Mouse (Mus musculus): ENCODE results near the gene Dusp6. TPM values are rescaled to one million over a fixed set of nuclear protein-coding genes. Genes with fewer than 3 reads are reported as not detected.

The Dusp6 gene
- polyA plus RNA-seq, 1 experiment from 2014 or later: 123 TPM

DNA sequence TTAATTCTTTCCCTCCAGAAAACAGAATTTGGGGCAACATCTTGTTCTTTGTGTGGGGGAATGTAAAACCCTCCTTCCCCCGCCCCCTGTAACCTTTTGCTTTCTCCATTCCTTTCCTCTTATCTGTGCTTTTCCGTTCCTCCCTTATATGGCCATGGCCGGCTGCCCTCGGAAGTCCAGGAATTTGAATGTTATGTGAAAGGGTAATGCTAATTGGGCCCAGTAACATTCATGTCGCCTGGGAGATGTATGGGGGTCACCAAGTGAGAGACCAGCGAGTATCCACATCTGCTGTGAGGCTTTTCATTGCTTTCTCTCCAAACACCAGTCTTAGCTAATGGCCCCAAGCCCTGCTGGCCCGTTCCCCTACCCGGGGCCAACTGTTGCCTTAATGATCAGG is 22.7 kb downstream of the Dusp6 start:
- DNase-seq (ENCODE audit: low spot score): no peak
- Histone ChIP-seq H3K4me2 (ENCODE audit: low read depth, low read length) (no peak overlapping the region), H3K9ac (replicated peaks; ENCODE audit: low read length) (no peak overlapping the region), H3K4me3 (ENCODE audit: low read depth, low read length) (no peak overlapping the region), H3K4me1 (ENCODE audit: control insufficient read depth, insufficient read depth, low read length) (no peaks in the 10 kb centered on the region), H3K36me3 (replicated peaks; ENCODE audit: control insufficient read depth, insufficient read depth, low read depth, low read length) (no peaks in the 10 kb centered on the region), H3K27me3 (ENCODE audit: control insufficient read depth, insufficient read depth, low read length) (no peaks in the 10 kb centered on the region), H3K27ac (replicated peaks; ENCODE audit: low read depth, low read length) (no peak overlapping the region), H3K9me3 (replicated peaks; ENCODE audit: control insufficient read depth, low read length) (no peaks in the 10 kb centered on the region)
- 13% methylated on average over 8 of the region's 8 CpGs for WGBS
- ATAC-seq (replicated peaks; ENCODE audit: insufficient number of reproducible peaks, low FRiP score, low TSS enrichment, low read depth): no peak

DNA sequence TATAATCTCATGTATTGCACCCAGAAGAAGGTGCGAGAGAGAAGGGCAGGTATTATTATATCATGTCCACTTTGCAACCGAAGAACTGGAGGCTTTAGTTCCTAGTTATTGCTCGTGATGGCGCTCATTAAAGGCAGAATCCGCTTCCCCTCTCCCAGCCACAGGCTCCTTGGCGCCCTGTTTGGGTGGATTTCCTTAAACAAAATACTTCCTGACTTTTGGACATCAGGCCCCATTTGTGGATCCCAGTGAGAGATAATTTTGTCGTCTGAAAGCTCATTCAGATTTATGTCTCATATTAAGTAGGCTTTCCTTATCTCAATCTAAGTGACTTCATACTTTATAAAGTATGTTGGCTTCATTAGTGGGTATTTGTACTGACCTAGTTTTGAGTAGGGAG is 23.2 kb downstream of the Dusp6 start:
- ATAC-seq (replicated peaks; ENCODE audit: insufficient number of reproducible peaks, low FRiP score, low TSS enrichment, low read depth) (no peak), DNase-seq (ENCODE audit: low spot score) (no peak)
- Histone ChIP-seq H3K9me3 (replicated peaks; ENCODE audit: control insufficient read depth, low read length) (no peaks in the 10 kb centered on the region), H3K27ac (replicated peaks; ENCODE audit: low read depth, low read length) (no peak overlapping the region), H3K4me3 (ENCODE audit: low read depth, low read length) (no peak overlapping the region), H3K9ac (replicated peaks; ENCODE audit: low read length) (no peak overlapping the region), H3K36me3 (replicated peaks; ENCODE audit: control insufficient read depth, insufficient read depth, low read depth, low read length) (no peaks in the 10 kb centered on the region), H3K4me1 (ENCODE audit: control insufficient read depth, insufficient read depth, low read length) (no peaks in the 10 kb centered on the region), H3K4me2 (ENCODE audit: low read depth, low read length) (no peak overlapping the region), H3K27me3 (ENCODE audit: control insufficient read depth, insufficient read depth, low read length) (no peaks in the 10 kb centered on the region)
- WGBS: 44% methylated on average over 7 of the region's 7 CpGs

DNA sequence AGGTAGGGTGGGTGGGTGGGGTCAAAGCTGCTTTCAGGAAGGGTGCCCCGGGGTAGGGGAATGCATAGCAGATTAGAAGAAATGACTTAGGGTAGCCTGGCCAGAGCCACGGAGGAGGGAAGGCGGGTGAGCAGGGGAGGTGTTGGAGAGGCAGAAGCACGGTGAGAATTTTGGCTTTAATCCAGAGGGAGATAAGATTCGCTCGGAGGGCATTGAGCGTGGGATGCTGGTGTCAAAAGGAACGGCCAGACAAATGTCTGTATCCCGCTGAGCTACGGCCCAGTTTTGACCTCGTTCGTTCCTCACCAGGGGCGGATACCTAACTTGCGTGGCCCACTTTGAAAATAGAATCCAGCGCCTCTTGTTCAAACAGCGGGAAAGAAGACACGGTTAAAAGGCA is 23.8 kb downstream of the Dusp6 start:
- Histone ChIP-seq H3K27ac (replicated peaks; ENCODE audit: low read depth, low read length) (no peak overlapping the region), H3K4me1 (ENCODE audit: control insufficient read depth, insufficient read depth, low read length) (no peaks in the 10 kb centered on the region), H3K9me3 (replicated peaks; ENCODE audit: control insufficient read depth, low read length) (no peaks in the 10 kb centered on the region), H3K4me2 (ENCODE audit: low read depth, low read length) (0 out of 2 replicates have a peak overlapping the region, but pooled peaks have one; percentile 8), H3K36me3 (replicated peaks; ENCODE audit: control insufficient read depth, insufficient read depth, low read depth, low read length) (no peaks in the 10 kb centered on the region), H3K27me3 (ENCODE audit: control insufficient read depth, insufficient read depth, low read length) (no peaks in the 10 kb centered on the region), H3K4me3 (ENCODE audit: low read depth, low read length) (no peak overlapping the region), H3K9ac (replicated peaks; ENCODE audit: low read length) (no peak overlapping the region)
- no peak for ATAC-seq (replicated peaks; ENCODE audit: insufficient number of reproducible peaks, low FRiP score, low TSS enrichment, low read depth)
- WGBS: 11% methylated on average over 17 of the region's 17 CpGs
- DNase-seq (ENCODE audit: low spot score): no peak

DNA sequence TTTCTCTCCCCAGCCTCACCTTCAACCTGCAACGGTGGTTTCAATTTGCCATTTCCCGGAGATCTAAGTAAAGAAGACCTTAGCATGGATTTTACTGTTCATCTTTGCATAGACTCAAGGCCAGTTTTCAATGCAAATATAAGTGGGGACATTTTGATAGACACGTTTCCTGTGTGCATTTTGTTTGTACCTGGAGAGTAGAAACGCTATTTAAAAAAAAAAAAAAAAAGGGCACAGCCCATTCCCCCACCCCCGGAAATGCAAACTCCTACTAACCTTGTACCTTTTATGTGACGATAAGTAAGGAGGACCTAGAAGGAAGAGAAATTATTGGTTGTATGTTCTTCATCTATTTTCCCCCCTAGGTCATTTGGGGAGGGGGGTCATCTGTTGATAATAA is 24.2 kb downstream of the Dusp6 start:
- H3K4me2 ChIP-seq (ENCODE audit: low read depth, low read length): no peak overlapping the region
- H3K36me3 ChIP-seq (replicated peaks; ENCODE audit: control insufficient read depth, insufficient read depth, low read depth, low read length): no peaks in the 10 kb centered on the region
- no peak for DNase-seq (ENCODE audit: low spot score)
- no peak overlapping the region for H3K4me3 ChIP-seq (ENCODE audit: low read depth, low read length)
- no peak overlapping the region for H3K9ac ChIP-seq (replicated peaks; ENCODE audit: low read length)
- WGBS: 33% methylated on average over 6 of the region's 6 CpGs
- ATAC-seq (replicated peaks; ENCODE audit: insufficient number of reproducible peaks, low FRiP score, low TSS enrichment, low read depth): no peak
- H3K9me3 ChIP-seq (replicated peaks; ENCODE audit: control insufficient read depth, low read length): no peaks in the 10 kb centered on the region
- no peaks in the 10 kb centered on the region for H3K4me1 ChIP-seq (ENCODE audit: control insufficient read depth, insufficient read depth, low read length)
- H3K27me3 ChIP-seq (ENCODE audit: control insufficient read depth, insufficient read depth, low read length): no peaks in the 10 kb centered on the region
- H3K27ac ChIP-seq (replicated peaks; ENCODE audit: low read depth, low read length): no peak overlapping the region

DNA sequence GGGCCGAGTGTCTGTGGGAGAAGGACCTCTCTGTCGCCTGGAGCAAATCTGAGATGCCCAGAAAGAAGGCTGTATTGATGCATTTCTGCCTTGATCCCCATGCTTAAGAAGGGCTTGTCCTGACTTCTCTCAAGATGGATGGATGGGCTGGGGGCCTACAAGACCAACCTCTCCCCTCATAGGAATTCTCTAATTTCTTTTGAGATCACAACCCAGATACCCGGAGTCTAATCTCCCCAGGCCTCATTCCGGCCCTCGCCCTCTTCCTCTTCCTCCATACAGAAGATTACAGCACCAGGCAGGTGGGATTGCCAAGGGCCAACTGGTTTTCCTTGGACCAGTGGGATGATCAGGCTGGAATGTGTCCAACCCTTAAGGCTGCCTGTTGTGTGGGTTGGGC is 26.1 kb downstream of the Dusp6 start:
- DNase-seq (ENCODE audit: low spot score) (no peak), ATAC-seq (replicated peaks; ENCODE audit: insufficient number of reproducible peaks, low FRiP score, low TSS enrichment, low read depth) (no peak)
- H3K9me3 ChIP-seq (replicated peaks; ENCODE audit: control insufficient read depth, low read length): no peaks in the 10 kb centered on the region
- WGBS: 59% methylated on average over 5 of the region's 5 CpGs
- no peak overlapping the region for H3K9ac ChIP-seq (replicated peaks; ENCODE audit: low read length)
- H3K27ac ChIP-seq (replicated peaks; ENCODE audit: low read depth, low read length): no peak overlapping the region
- no peaks in the 10 kb centered on the region for H3K4me1 ChIP-seq (ENCODE audit: control insufficient read depth, insufficient read depth, low read length)
- H3K36me3 ChIP-seq (replicated peaks; ENCODE audit: control insufficient read depth, insufficient read depth, low read depth, low read length): no peaks in the 10 kb centered on the region
- H3K27me3 ChIP-seq (ENCODE audit: control insufficient read depth, insufficient read depth, low read length): no peaks in the 10 kb centered on the region
- no peak overlapping the region for H3K4me2 ChIP-seq (ENCODE audit: low read depth, low read length)
- no peak overlapping the region for H3K4me3 ChIP-seq (ENCODE audit: low read depth, low read length)

DNA sequence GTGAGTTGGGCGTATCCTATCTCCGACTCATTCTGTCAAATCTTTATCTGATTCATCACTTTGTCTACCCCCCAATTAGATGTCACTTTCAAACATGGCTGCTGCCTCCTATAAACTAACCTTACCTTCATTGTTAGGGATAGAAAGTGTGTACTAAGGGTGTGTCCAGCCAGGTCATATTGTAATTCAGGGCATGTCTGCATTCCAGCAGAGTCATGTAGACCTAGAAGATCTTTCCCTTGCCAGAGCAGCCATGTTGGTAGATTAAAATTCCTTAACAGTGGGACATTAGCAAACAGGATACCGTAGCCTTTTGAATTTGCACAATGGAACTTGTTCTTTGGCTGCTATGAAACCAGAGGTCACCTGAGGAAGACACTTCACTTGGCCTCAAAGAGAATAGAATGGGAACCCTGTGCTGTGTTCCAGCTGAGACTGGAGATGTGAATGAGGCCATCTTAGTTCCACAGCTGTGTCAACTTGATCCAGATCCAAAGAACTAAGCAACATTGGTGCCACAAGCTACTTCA is 30.1 kb downstream of the Dusp6 start:
- no peak for ATAC-seq (replicated peaks; ENCODE audit: insufficient number of reproducible peaks, low FRiP score, low TSS enrichment, low read depth)
- no peak overlapping the region for H3K4me3 ChIP-seq (ENCODE audit: low read depth, low read length)
- no peaks in the 10 kb centered on the region for H3K27me3 ChIP-seq (ENCODE audit: control insufficient read depth, insufficient read depth, low read length)
- H3K9ac ChIP-seq (replicated peaks; ENCODE audit: low read length): no peak overlapping the region
- no peaks in the 10 kb centered on the region for H3K4me1 ChIP-seq (ENCODE audit: control insufficient read depth, insufficient read depth, low read length)
- no peak overlapping the region for H3K4me2 ChIP-seq (ENCODE audit: low read depth, low read length)
- H3K9me3 ChIP-seq (replicated peaks; ENCODE audit: control insufficient read depth, low read length): no peaks in the 10 kb centered on the region
- DNase-seq (ENCODE audit: low spot score): no peak
- WGBS: 93% methylated on average over 3 of the region's 3 CpGs
- no peak overlapping the region for H3K27ac ChIP-seq (replicated peaks; ENCODE audit: low read depth, low read length)
- no peaks in the 10 kb centered on the region for H3K36me3 ChIP-seq (replicated peaks; ENCODE audit: control insufficient read depth, insufficient read depth, low read depth, low read length)

DNA sequence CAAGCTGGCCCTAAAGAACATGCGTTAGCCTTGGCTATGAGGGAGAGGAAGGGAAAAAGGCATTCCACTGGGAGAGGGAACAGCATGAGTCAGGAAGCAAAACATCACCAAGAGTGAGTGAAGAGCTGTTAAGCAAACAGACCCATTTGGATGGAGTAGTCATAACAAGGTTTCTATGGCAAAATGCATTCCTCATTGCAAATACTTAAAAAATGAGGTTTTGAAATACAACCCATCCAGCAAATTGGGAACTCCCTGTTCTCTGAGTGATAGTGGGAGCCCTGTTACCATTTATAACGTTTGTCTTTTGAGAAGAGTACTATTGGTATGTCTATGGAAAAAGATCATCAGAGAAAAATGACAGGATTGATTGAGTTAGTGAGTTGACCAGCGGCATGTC is 34.7 kb downstream of the Dusp6 start:
- Histone ChIP-seq H3K27me3 (ENCODE audit: control insufficient read depth, insufficient read depth, low read length) (no peaks in the 10 kb centered on the region), H3K9ac (replicated peaks; ENCODE audit: low read length) (no peak overlapping the region), H3K36me3 (replicated peaks; ENCODE audit: control insufficient read depth, insufficient read depth, low read depth, low read length) (no peaks in the 10 kb centered on the region), H3K4me1 (ENCODE audit: control insufficient read depth, insufficient read depth, low read length) (no peaks in the 10 kb centered on the region), H3K4me2 (ENCODE audit: low read depth, low read length) (no peak overlapping the region), H3K9me3 (replicated peaks; ENCODE audit: control insufficient read depth, low read length) (no peaks in the 10 kb centered on the region), H3K4me3 (ENCODE audit: low read depth, low read length) (no peak overlapping the region), H3K27ac (replicated peaks; ENCODE audit: low read depth, low read length) (no peak overlapping the region)
- DNase-seq (ENCODE audit: low spot score) (no peak), ATAC-seq (replicated peaks; ENCODE audit: insufficient number of reproducible peaks, low FRiP score, low TSS enrichment, low read depth) (no peak)
- 68% methylated on average over 3 of the region's 3 CpGs for WGBS

DNA sequence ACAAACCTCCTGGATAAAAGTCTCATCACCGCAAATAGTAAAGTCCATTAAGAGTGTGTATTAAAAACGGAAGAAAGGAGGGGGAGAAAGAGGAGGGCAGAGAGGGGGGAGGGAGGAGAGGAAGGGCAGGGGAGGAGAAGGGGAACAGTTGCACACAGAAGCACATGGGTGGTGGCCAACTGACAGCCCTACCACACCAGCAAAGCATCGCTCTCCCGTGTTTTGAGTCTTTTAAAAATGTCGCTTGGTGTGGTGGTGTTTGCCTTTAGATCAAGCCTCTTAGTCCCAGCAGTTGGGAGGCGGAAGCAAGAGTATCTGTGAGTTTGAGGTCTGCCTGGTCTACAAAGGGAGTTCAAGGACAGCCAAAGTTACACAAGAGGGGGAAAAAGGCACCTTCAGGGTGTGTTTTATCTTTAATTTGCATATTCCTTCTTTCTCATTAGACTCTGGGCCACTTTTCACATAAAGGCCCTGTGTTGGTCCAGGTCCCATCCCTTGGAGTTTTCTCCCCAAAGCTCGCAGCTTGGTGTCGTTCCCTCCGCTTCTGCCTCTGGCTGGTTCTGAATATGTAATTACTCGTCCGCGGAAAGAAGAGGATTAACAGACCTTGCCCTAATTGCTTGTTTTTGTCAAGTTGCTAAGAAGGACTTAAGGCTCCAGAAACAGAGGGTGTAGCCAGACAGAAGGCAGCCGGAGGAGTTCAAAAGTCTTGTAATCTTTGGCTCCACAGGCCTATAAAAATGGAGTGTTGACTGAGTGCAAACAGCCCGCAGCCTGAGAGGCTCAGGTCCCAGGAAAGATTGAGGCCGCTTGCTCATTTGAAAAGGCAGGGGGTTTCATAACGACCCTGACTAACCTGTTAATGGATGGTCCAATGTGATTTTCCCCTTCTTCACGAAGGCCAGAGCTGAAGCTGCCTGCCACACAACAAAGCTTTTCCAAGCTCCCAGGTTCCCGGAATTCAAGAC is 35.6 kb downstream of the Dusp6 start:
- Histone ChIP-seq H3K27me3 (ENCODE audit: control insufficient read depth, insufficient read depth, low read length) (no peaks in the 10 kb centered on the region), H3K36me3 (replicated peaks; ENCODE audit: control insufficient read depth, insufficient read depth, low read depth, low read length) (no peaks in the 10 kb centered on the region), H3K4me2 (ENCODE audit: low read depth, low read length) (no peak overlapping the region), H3K9me3 (replicated peaks; ENCODE audit: control insufficient read depth, low read length) (no peaks in the 10 kb centered on the region), H3K4me1 (ENCODE audit: control insufficient read depth, insufficient read depth, low read length) (no peaks in the 10 kb centered on the region), H3K9ac (replicated peaks; ENCODE audit: low read length) (no peak overlapping the region), H3K27ac (replicated peaks; ENCODE audit: low read depth, low read length) (no peak overlapping the region), H3K4me3 (ENCODE audit: low read depth, low read length) (no peak overlapping the region)
- no peak for ATAC-seq (replicated peaks; ENCODE audit: insufficient number of reproducible peaks, low FRiP score, low TSS enrichment, low read depth)
- peak; percentile 43 for DNase-seq (ENCODE audit: low spot score)
- 19% methylated on average over 18 of the region's 18 CpGs for WGBS
